Mouse (Mus musculus) ES-E14 (cell line): ENCODE measurements at regions not wholly inside any gene's neighbourhood (a gene's known extent, or its start where the extent isn't known, plus 50 kb on each side); places are given as distances from the start of the nearest gene placed in this dataset.

Experiments
- HCFC1 ChIP-seq: IDR thresholded peaks from 2 replicates; pipeline ENCODE4 v1.6.1; 2012; ENCODE audit warnings: low read length, inconsistent platforms, borderline replicate concordance; ENCODE audit not compliant: insufficient read depth
- ZC3H11A ChIP-seq: IDR thresholded peaks from 2 replicates; pipeline ENCODE4 v1.6.1; 2012; ENCODE audit warnings: low read depth, mild to moderate bottlenecking, inconsistent platforms, low read length, borderline replicate concordance
- ZNF384 ChIP-seq: IDR thresholded peaks from 2 replicates; pipeline ENCODE4 v1.6.1; 2012; ENCODE audit warnings: low read depth, low read length, inconsistent platforms

- TF ChIP-seq ZNF384 = no peak
- TF ChIP-seq HCFC1 = no peak
- no peak for TF ChIP-seq ZC3H11A
These were observed 434.5 kb downstream of the 9330182O14Rik start for GRCm38 (mm10) chr15:40568701-40569100.
